Mouse (Mus musculus): ENCODE data around the gene AA986860.

GRCm38 (mm10) chr1:130744961-130745360 is 13.2 kb downstream of the AA986860 start:
- TF ChIP-seq CHD2 (IDR thresholded peaks at IDR 0.05; ENCODE audit: low read depth, low read length) (no peak), MAFK (IDR thresholded peaks at IDR 0.05; ENCODE audit: insufficient read depth, low read depth, low read length) (no peak), ZNF384 (IDR thresholded peaks at IDR 0.05; ENCODE audit: low read depth, low read length) (no peak), ZC3H11A (IDR thresholded peaks at IDR 0.05; ENCODE audit: borderline replicate concordance, low read depth, low read length) (no peak)
